Mouse (Mus musculus) brain, embryonic 14.5 days (tissue): ENCODE measurements around the gene Tmbim7. TPM values are rescaled to one million over a fixed set of nuclear protein-coding genes. Genes with fewer than 3 reads are reported as not detected.
"Not testable (repeated sequence)": the region's sequence is repeated elsewhere in the genome, so short reads cannot be mapped to it uniquely, and the experiment has no call there.

Experiments
- DNase-seq: peaks from one replicate; pipeline ENCODE4 v3.0.0-alpha.2; 2011; ENCODE audit warnings: low read depth
- CTCF ChIP-seq: fragments of 200-500 bp; IDR thresholded peaks from 2 replicates; pipeline ENCODE4 v1.5.1; 2012; ENCODE audit warnings: inconsistent platforms, mild to moderate bottlenecking, moderate library complexity, borderline replicate concordance; ENCODE audit not compliant: insufficient read depth, insufficient read length; ENCODE audit errors: extremely low read depth
- POLR2A ChIP-seq: fragments of 200-500 bp; IDR thresholded peaks from 2 replicates; pipeline ENCODE4 v1.6.1; 2012; ENCODE audit warnings: mild to moderate bottlenecking, inconsistent platforms, borderline replicate concordance; ENCODE audit not compliant: poor library complexity, insufficient read depth, insufficient read length, severe bottlenecking; ENCODE audit errors: extremely low read depth
- polyA plus RNA-seq: library from polyadenylated mRNA; depleted of rRNA; stranded (reverse); fragments of >200 nt; gene quantifications from 2 replicates; pipeline ENCODE4 v1.2.3, GENCODE M21; 2012; rRNA removed

Gene Tmbim7
- polyA plus RNA-seq: not detected in 2 replicates

DNA sequence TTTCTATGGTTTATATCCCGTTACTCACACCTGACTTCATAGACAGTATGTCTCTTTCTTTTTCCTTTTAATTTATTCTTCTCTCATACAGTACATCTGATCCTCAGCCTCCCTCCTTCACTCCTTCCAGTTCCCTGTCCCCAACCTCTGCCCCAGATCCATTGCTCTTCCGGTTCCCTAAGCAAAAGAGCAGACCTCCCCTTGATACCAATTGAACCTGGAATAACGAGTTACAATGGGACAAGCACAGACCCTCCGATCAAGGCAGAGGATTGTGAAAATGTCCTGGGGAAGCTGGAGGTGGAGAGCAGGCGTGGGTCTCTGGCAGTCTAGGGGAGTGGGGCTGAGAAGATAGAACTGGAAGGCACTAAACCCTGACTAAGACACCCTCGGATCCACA lies at the start of gene Tmbim7:
TSS of gene Tmbim7 (plus strand) at position 301 of the 400 bp plus-strand sequence.
- TF ChIP-seq POLR2A (no peak), CTCF (no peak)

DNA sequence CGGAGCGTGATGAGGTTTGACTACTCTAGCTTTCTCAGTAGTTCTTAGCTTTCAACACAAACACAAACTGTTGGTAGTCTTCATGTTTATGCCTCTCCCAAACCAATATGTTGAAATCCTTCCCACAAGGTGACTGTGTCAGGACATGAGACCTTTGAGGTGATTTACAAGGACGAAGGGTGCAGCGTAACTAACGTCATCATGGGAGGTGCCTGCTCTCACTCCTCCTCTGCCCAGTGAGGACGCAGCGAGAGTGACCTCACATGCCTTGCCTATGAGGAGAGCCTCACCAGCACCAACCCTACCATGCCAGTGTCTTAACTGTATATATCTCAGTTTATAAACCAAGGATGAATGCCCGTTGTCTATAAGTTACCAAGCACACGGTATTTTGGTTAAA lies 43.9 kb upstream of the Tmbim7 start:
- no peak for DNase-seq
- no peak for TF ChIP-seq CTCF
- no peak for TF ChIP-seq POLR2A

More for the DNA sequence above, at the start of gene Tmbim7:
- no peak for DNase-seq

DNA sequence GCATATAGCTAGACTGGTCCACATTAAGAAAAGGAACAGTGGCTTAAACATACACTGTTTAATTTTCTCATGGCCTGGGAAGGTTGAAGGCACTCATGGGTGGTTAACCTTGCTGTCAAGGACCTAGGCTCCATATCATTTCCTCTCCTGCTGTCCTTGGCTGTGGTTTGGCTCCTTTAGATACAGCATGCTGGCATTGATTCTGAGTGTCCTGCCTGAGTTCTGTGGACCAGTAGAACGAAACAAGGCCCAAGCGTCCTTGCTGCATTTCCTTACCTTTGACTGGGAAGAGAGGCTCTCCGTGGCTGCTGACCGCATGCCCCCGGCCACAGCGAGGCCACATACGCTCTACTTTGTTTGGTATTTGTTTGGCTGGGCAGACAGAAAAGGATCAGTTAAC lies 41.7 kb upstream of the Tmbim7 start:
- no peak for TF ChIP-seq CTCF
- no peak for TF ChIP-seq POLR2A
- no peak for DNase-seq

DNA sequence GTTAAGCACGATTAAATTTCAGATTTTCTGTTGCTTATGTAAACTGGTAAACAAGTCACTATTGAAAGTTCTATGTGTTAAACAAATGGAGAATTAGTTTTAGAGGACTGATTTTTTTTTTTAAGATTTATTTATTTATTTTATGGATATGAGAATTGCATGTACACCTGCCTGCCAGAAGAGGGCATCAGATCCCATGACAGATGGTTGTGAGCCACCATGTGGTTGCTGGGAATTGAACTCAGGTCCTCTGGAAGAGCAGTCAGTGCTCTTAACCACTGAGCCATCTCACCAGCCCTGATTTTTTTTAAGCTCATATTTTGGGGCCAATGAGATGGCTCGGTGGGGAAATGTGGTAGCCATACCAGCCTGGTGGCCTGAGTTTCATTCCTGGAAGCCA lies 39.1 kb upstream of the Tmbim7 start:
- not testable (repeated sequence) for DNase-seq

DNA sequence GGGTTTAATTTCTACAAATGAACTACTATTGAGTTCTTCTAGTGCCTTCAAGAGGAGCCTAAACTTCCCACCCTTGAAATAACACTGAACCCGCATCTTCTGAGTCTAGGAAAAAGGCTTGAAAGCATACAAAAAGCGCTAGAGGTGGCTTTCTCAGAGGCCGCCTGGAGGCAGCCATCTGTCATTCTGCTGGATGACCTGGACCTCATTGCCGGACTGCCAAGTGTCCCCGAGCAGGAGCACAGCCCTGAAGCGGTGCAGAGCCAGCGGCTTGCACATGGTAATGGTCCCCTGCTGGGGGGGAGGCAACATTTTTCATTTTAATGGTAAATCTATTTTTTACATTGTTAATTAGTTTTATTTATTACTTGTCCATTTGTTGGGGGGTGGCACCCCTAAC lies 30.5 kb upstream of the Tmbim7 start:
- TF ChIP-seq POLR2A: no peak
- TF ChIP-seq CTCF: no peak
- no peak for DNase-seq

DNA sequence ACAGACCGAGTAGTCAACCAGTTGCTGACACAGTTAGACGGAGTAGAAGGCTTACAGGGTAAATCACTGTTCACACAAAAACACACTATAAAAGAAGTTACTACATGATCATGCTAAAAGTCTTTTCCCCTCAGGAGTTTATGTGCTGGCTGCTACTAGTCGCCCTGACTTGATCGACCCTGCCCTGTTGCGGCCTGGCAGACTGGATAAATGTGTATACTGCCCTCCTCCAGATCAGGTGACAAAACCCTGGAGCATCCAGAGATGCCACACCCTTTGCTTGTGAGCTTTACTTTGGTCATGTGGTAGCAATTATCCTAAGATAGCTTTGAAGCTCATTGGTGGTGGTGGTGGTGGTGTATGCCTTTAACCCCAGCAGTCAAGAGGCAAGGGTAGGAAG lies 20.9 kb upstream of the Tmbim7 start:
- TF ChIP-seq CTCF (no peak), POLR2A (no peak)
- DNase-seq: no peak

DNA sequence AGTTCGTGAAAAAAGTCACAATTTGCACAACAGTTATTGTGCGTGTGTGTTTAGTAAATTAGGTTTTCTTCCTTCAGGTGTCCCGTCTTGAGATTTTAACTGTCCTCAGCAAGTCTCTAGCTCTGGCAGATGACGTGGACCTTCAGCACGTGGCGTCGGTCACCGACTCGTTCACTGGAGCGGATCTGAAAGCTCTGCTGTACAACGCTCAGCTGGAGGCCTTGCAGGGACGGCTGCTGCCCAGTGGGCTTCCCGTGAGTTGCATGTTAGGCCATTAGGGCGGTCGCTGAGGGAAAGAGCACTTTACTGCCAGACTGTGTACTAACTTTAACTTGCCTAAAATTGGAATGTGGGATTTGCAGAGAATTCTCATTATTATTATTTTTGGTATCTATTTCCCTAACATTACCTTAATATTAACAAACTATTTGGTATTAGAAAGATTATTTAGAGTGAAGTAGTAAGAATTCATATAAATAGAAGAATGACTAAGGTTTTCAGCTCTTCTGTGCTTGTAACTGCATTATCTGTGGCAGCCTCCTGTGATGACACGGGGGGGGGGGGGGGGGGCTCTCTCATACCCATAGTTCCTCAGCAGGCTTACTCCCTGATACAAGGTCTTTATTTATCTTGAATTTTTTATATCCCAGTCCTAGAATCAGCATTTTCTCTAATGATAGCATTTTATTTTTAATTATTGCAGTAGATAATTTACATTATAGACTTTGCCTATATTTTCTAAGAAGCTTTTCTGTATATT lies 19.3 kb upstream of the Tmbim7 start:
- no peak for TF ChIP-seq POLR2A
- no peak for TF ChIP-seq CTCF
- no peak for DNase-seq

DNA sequence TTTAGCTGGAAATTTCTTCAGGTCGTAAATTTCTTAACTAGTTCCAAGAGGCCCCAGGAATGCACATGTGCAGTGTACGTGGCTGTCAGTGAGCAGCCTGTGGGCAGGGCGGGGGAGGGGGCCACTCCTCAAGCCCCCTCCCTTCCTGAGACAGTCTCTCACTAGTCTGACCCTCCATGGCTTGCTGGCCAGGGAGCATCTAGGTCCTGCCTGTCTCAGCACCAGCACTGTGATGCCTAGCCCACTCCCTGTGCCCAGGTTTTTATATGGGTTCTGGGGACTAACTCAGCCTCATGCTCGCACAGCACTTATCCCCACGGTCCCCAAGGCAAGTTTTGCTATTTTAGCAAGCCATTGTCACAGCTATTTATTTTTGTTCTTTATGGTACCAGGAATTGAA lies 18.7 kb upstream of the Tmbim7 start:
- no peak for DNase-seq
- TF ChIP-seq POLR2A (no peak), CTCF (no peak)

DNA sequence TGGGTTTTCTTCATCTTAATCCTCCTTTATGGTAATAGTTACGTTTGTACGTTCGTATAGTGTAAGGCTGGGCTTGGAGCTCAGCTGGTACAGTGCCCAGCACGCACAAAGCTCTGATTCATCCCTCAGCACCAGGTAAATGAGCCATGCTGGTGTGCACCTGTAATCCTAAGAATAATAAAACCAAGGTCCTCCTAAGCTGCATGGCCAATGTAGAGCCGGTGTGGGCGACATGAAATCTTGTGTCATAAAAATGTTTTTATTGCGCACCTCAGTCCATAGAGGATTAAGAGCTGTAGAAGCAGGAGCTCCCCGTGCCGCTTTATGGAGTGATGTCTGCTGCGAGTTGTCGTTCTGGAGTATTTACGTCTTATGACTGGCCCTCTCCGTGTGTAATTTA lies 17.7 kb upstream of the Tmbim7 start:
- no peak for DNase-seq
- TF ChIP-seq CTCF (no peak), POLR2A (no peak)

DNA sequence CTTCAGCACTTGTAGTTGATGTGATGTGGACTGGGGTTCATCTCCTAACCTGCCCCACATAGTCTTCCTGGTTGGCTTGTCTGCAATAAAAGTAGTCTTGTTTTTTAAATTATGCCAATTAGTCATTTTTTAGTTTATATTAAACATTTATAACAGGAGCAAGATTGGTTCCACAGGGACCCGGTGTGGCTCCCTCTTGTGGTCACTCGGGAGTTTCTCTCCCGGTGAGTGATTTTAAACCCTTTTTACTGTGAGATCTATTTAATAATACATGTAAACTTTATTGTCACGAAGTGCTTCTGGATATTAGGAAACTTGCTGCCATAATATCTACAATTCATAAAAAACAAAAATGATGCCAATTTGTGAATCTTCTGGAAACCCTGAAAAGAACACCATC lies 17.0 kb upstream of the Tmbim7 start:
- peak; percentile 56; the same call in 1 of the 2 replicates for TF ChIP-seq CTCF
- no peak for TF ChIP-seq POLR2A
- DNase-seq: no peak

DNA sequence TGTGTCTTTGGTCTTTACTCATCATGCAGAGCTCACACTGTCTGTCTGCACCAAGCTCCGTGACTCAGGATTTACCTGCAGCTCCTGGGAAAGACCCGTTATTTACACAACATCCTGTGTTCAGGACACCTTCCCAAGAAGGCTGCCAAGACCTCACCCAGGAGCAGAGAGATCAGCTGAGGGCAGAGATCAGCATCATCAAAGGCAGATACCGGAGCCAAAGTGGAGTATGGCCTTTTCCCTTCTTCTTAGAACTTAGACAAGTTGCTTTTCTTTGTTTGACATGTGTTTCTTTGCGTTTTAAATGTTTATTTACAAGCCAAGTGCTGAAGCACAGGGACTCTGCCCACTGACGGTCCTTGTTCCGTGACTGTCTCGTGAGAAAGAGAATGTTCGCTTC lies 15.7 kb upstream of the Tmbim7 start:
- TF ChIP-seq POLR2A: no peak
- no peak for TF ChIP-seq CTCF

DNA sequence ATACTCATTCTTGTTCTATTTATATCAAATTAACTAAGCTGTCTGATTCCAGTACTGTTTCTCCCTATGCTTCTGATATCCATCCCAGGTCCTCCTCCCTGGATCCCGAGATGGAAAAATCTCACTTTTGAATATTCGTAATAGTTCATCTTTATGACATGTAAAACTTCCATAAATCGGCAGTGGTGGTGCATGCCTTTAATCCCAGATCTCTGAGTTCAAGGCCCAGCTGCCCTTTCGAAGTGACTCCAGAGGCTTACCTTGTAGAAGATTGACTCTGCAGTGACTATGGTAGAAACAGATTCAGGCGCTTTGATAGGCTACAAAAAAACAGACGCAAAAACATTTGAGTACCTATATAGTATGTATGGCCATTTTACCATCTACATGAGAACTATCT lies 6.4 kb upstream of the Tmbim7 start:
- DNase-seq: no peak

More for the DNA sequence above, 15.7 kb upstream of the Tmbim7 start:
- DNase-seq: no peak

More for the DNA sequence above, 6.4 kb upstream of the Tmbim7 start:
- TF ChIP-seq POLR2A (no peak), CTCF (no peak)
